Mouse (Mus musculus): Measurements from ENCODE around the gene Polm. TPM values are rescaled to one million over a fixed set of nuclear protein-coding genes. Genes with fewer than 3 reads are reported as not detected.

The Polm gene
- polyA plus RNA-seq, 1 experiment: 18.9 TPM

GRCm38 (mm10) chr11:5869331-5869730 is 31.5 kb upstream of the Polm start:
- no peak for DNase-seq (ENCODE audit: low read depth)
- TF ChIP-seq CTCF (IDR thresholded peaks at IDR 0.05; ENCODE audit: borderline replicate concordance, extremely low read depth, insufficient read depth, insufficient read length): no peak
- TF ChIP-seq POLR2A (IDR thresholded peaks at IDR 0.05; ENCODE audit: borderline replicate concordance, extremely low read depth, insufficient read depth, insufficient read length, poor library complexity, severe bottlenecking): no peak

GRCm38 (mm10) chr11:5868324-5868723 is 30.5 kb upstream of the Polm start:
- DNase-seq (ENCODE audit: low read depth): no peak
- TF ChIP-seq CTCF (IDR thresholded peaks at IDR 0.05; ENCODE audit: borderline replicate concordance, extremely low read depth, insufficient read depth, insufficient read length) (no peak), POLR2A (IDR thresholded peaks at IDR 0.05; ENCODE audit: borderline replicate concordance, extremely low read depth, insufficient read depth, insufficient read length, poor library complexity, severe bottlenecking) (no peak)

GRCm38 (mm10) chr11:5867196-5867595 is 29.4 kb upstream of the Polm start:
- DNase-seq (ENCODE audit: low read depth): no peak
- TF ChIP-seq CTCF (IDR thresholded peaks at IDR 0.05; ENCODE audit: borderline replicate concordance, extremely low read depth, insufficient read depth, insufficient read length) (no peak), POLR2A (IDR thresholded peaks at IDR 0.05; ENCODE audit: borderline replicate concordance, extremely low read depth, insufficient read depth, insufficient read length, poor library complexity, severe bottlenecking) (no peak)

- no peak for DNase-seq (ENCODE audit: low read depth)
- TF ChIP-seq POLR2A (IDR thresholded peaks at IDR 0.05; ENCODE audit: borderline replicate concordance, extremely low read depth, insufficient read depth, insufficient read length, poor library complexity, severe bottlenecking) (no peak), CTCF (IDR thresholded peaks at IDR 0.05; ENCODE audit: borderline replicate concordance, extremely low read depth, insufficient read depth, insufficient read length) (no peak)
Measured at GRCm38 (mm10) chr11:5862394-5863105, 24.7 kb upstream of the Polm start.

GRCm38 (mm10) chr11:5861678-5862393 is 24.0 kb upstream of the Polm start, which contains the start of gene Aebp1:
TSS of gene Aebp1 (plus strand) at chr11:5861947.
- peak; percentile 24 for DNase-seq (ENCODE audit: low read depth)
- no peak for TF ChIP-seq CTCF (IDR thresholded peaks at IDR 0.05; ENCODE audit: borderline replicate concordance, extremely low read depth, insufficient read depth, insufficient read length)
- no peak for TF ChIP-seq POLR2A (IDR thresholded peaks at IDR 0.05; ENCODE audit: borderline replicate concordance, extremely low read depth, insufficient read depth, insufficient read length, poor library complexity, severe bottlenecking)

- TF ChIP-seq CTCF (IDR thresholded peaks at IDR 0.05; ENCODE audit: borderline replicate concordance, extremely low read depth, insufficient read depth, insufficient read length): no peak
- TF ChIP-seq POLR2A (IDR thresholded peaks at IDR 0.05; ENCODE audit: borderline replicate concordance, extremely low read depth, insufficient read depth, insufficient read length, poor library complexity, severe bottlenecking): no peak
- DNase-seq (ENCODE audit: low read depth): peak; percentile 18
Measured at GRCm38 (mm10) chr11:5860639-5861038, 22.8 kb upstream of the Polm start.

GRCm38 (mm10) chr11:5859883-5860550 is 22.2 kb upstream of the Polm start:
- DNase-seq (ENCODE audit: low read depth): no peak
- TF ChIP-seq CTCF (IDR thresholded peaks at IDR 0.05; ENCODE audit: borderline replicate concordance, extremely low read depth, insufficient read depth, insufficient read length) (no peak), POLR2A (IDR thresholded peaks at IDR 0.05; ENCODE audit: borderline replicate concordance, extremely low read depth, insufficient read depth, insufficient read length, poor library complexity, severe bottlenecking) (no peak)

- no peak for DNase-seq (ENCODE audit: low read depth)
- TF ChIP-seq CTCF (IDR thresholded peaks at IDR 0.05; ENCODE audit: borderline replicate concordance, extremely low read depth, insufficient read depth, insufficient read length) (peak; percentile 39; the same call in 1 of the 2 replicates), POLR2A (IDR thresholded peaks at IDR 0.05; ENCODE audit: borderline replicate concordance, extremely low read depth, insufficient read depth, insufficient read length, poor library complexity, severe bottlenecking) (no peak)
Measured at GRCm38 (mm10) chr11:5858723-5859122, 20.9 kb upstream of the Polm start.

GRCm38 (mm10) chr11:5856479-5857130 is 18.8 kb upstream of the Polm start:
- TF ChIP-seq POLR2A (IDR thresholded peaks at IDR 0.05; ENCODE audit: borderline replicate concordance, extremely low read depth, insufficient read depth, insufficient read length, poor library complexity, severe bottlenecking) (no peak), CTCF (IDR thresholded peaks at IDR 0.05; ENCODE audit: borderline replicate concordance, extremely low read depth, insufficient read depth, insufficient read length) (no peak)
- no peak for DNase-seq (ENCODE audit: low read depth)

GRCm38 (mm10) chr11:5855902-5856301 is 18.1 kb upstream of the Polm start:
- TF ChIP-seq POLR2A (IDR thresholded peaks at IDR 0.05; ENCODE audit: borderline replicate concordance, extremely low read depth, insufficient read depth, insufficient read length, poor library complexity, severe bottlenecking) (no peak), CTCF (IDR thresholded peaks at IDR 0.05; ENCODE audit: borderline replicate concordance, extremely low read depth, insufficient read depth, insufficient read length) (no peak)
- DNase-seq (ENCODE audit: low read depth): peak; percentile 54

- TF ChIP-seq POLR2A (IDR thresholded peaks at IDR 0.05; ENCODE audit: borderline replicate concordance, extremely low read depth, insufficient read depth, insufficient read length, poor library complexity, severe bottlenecking) (no peak), CTCF (IDR thresholded peaks at IDR 0.05; ENCODE audit: borderline replicate concordance, extremely low read depth, insufficient read depth, insufficient read length) (no peak)
- peak; percentile 31 for DNase-seq (ENCODE audit: low read depth)
Measured at GRCm38 (mm10) chr11:5855481-5855880, 17.7 kb upstream of the Polm start.

Measured in brain, embryonic 14.5 days (tissue).